Mouse (Mus musculus) heart, embryonic 16.5 days (tissue): ENCODE results near the gene Lrrk1. TPM values are rescaled to one million over a fixed set of nuclear protein-coding genes. Genes with fewer than 3 reads are reported as not detected.
A peak's percentile ranks its signal among the peaks of the same experiment; 100 is the strongest.
"Not testable (repeated sequence)": the region's sequence is repeated elsewhere in the genome, so short reads cannot be mapped to it uniquely, and the experiment has no call there.

Source experiments
- ATAC-seq: fragments of 200-750 bp; cut with Nextera tagmentation; replicated peaks from 2 replicates; pipeline ENCODE4 v1.8.0; 2017; ENCODE audit warnings: moderate number of reproducible peaks; ENCODE audit not compliant: insufficient read depth, low FRiP score; ENCODE audit errors: extremely low read depth
- H3K27ac ChIP-seq: fragments of 300-500 bp; sonication (generic); 2 replicates; pipeline ENCODE4 v1.5.1; 2014; ENCODE audit warnings: mild to moderate bottlenecking, low read length, control low read depth, moderate library complexity
- H3K27me3 ChIP-seq: fragments of 300-500 bp; sonication (generic); 2 replicates; pipeline ENCODE4 v1.6.1; 2014; ENCODE audit warnings: low read length, mixed read lengths; ENCODE audit not compliant: control insufficient read depth, insufficient read depth
- H3K36me3 ChIP-seq: fragments of 300-500 bp; sonication (generic); 2 replicates; pipeline ENCODE4 v1.6.1; 2014; ENCODE audit not compliant: control insufficient read depth, insufficient read depth
- H3K4me1 ChIP-seq: fragments of 300-500 bp; sonication (generic); 2 replicates; pipeline ENCODE4 v1.6.1; 2014; ENCODE audit warnings: low read length, mixed read lengths; ENCODE audit not compliant: control insufficient read depth, insufficient read depth
- H3K4me2 ChIP-seq: fragments of 300-500 bp; sonication (generic); 2 replicates; pipeline ENCODE4 v1.6.1; 2014; ENCODE audit warnings: low read depth, mild to moderate bottlenecking, control low read depth, low read length
- H3K4me3 ChIP-seq: fragments of 300-500 bp; sonication (generic); 2 replicates; pipeline ENCODE4 v1.5.1; 2014; ENCODE audit warnings: mild to moderate bottlenecking, control low read depth, low read length
- H3K9ac ChIP-seq: fragments of 300-500 bp; sonication (generic); 2 replicates; pipeline ENCODE4 v1.6.1; 2014; ENCODE audit warnings: low read length, control low read depth
- H3K9me3 ChIP-seq: fragments of 300-500 bp; sonication (generic); replicated peaks from 2 replicates; pipeline ENCODE4 v1.6.1; 2016; ENCODE audit warnings: low read length; ENCODE audit not compliant: control insufficient read depth
- whole genome bisulfite sequencing: fragments of 180-500 bp; shearing (Covaris S2); extraction: QIAGEN DNeasy Blood & Tissue Kit; methylation state at CpG from one replicate; pipeline ENCODE4 v1.1.7; 2014; 5-methylcytosine and 5-hydroxymethylcytosine counted together
- polyA plus RNA-seq: library from polyadenylated mRNA; unstranded; fragments of >200 nt; fragmentation: Nextera tagmentation; extraction: Ambion mirVana; gene quantifications from 2 replicates; pipeline ENCODE4 v1.2.1, GENCODE M21; 2015

The Lrrk1 gene
- polyA plus RNA-seq, 1 experiment from 2014 or later = 8.4 TPM

GRCm38 (mm10) chr7:66198416-66198815 lies 189.7 kb downstream of the Lrrk1 start:
- Histone ChIP-seq H3K27me3 (no peaks in the 10 kb centered on the region), H3K4me3 (no peak overlapping the region), H3K27ac (no peak overlapping the region), H3K9ac (no peak overlapping the region), H3K4me2 (no peak overlapping the region), H3K4me1 (peaks cover 55% of the 10 kb centered on the region), H3K36me3 (no peaks in the 10 kb centered on the region), H3K9me3 (no peaks in the 10 kb centered on the region)
- ATAC-seq = no peak
- WGBS = 81% methylated on average over 10 of the region's 10 CpGs

- peaks cover 55% of the 10 kb centered on the region for H3K4me1 ChIP-seq
- H3K9ac ChIP-seq = peak overlapping the region; percentile 57; the same call in 1 of the 2 replicates
- peak overlapping the region; percentile 24 for H3K4me2 ChIP-seq
- H3K27me3 ChIP-seq = no peaks in the 10 kb centered on the region
- WGBS = 17% methylated on average over 11 of the region's 11 CpGs
- no peaks in the 10 kb centered on the region for H3K36me3 ChIP-seq
- peak; percentile 83 for ATAC-seq
- H3K9me3 ChIP-seq = no peaks in the 10 kb centered on the region
- H3K27ac ChIP-seq = peak overlapping the region; percentile 95
- H3K4me3 ChIP-seq = no peak overlapping the region
Measured at GRCm38 (mm10) chr7:66196609-66197445, 191.3 kb downstream of the Lrrk1 start.

- no peak for ATAC-seq
- Histone ChIP-seq H3K4me2 (peak overlapping the region; percentile 24; the same call in 1 of the 2 replicates), H3K27ac (peak overlapping the region; percentile 95), H3K27me3 (no peaks in the 10 kb centered on the region), H3K9ac (no peak overlapping the region), H3K4me3 (no peak overlapping the region), H3K36me3 (no peaks in the 10 kb centered on the region), H3K4me1 (peaks cover 51% of the 10 kb centered on the region), H3K9me3 (no peaks in the 10 kb centered on the region)
- 38% methylated on average over 1 of the region's 1 CpGs for WGBS
Measured at GRCm38 (mm10) chr7:66195881-66196280, 192.3 kb downstream of the Lrrk1 start.

GRCm38 (mm10) chr7:66194511-66194910 lies 193.6 kb downstream of the Lrrk1 start:
- H3K27me3 ChIP-seq = no peaks in the 10 kb centered on the region
- WGBS = 68% methylated on average over 3 of the region's 3 CpGs
- no peak overlapping the region for H3K9ac ChIP-seq
- peaks cover 42% of the 10 kb centered on the region for H3K4me1 ChIP-seq
- H3K4me3 ChIP-seq = no peak overlapping the region
- H3K27ac ChIP-seq = 0 out of 2 replicates have a peak overlapping the region, but pooled peaks have one; percentile 95
- no peak for ATAC-seq
- no peak overlapping the region for H3K4me2 ChIP-seq
- no peaks in the 10 kb centered on the region for H3K9me3 ChIP-seq
- H3K36me3 ChIP-seq = no peaks in the 10 kb centered on the region

- WGBS = 90% methylated on average over 10 of the region's 10 CpGs
- H3K4me1 ChIP-seq = peaks cover 23% of the 10 kb centered on the region
- H3K36me3 ChIP-seq, H3K4me2 ChIP-seq, H3K27ac ChIP-seq, H3K9ac ChIP-seq, H3K27me3 ChIP-seq, ATAC-seq, H3K4me3 ChIP-seq, H3K9me3 ChIP-seq: not testable (repeated sequence)
Measured at GRCm38 (mm10) chr7:66190385-66190784, 197.8 kb downstream of the Lrrk1 start.

GRCm38 (mm10) chr7:66187581-66188231 lies 200.4 kb downstream of the Lrrk1 start:
- 31% methylated on average over 4 of the region's 4 CpGs for WGBS
- Histone ChIP-seq H3K36me3 (no peaks in the 10 kb centered on the region), H3K9ac (peak overlapping the region; percentile 43; the same call in 1 of the 2 replicates), H3K4me3 (no peak overlapping the region), H3K27ac (peak overlapping the region; percentile 69), H3K4me2 (no peak overlapping the region), H3K9me3 (no peaks in the 10 kb centered on the region), H3K27me3 (no peaks in the 10 kb centered on the region), H3K4me1 (peaks cover 15% of the 10 kb centered on the region)
- ATAC-seq = peak; percentile 55

GRCm38 (mm10) chr7:66185370-66185769 lies 202.8 kb downstream of the Lrrk1 start:
- Histone ChIP-seq H3K9ac (no peak overlapping the region), H3K9me3 (peaks cover 2% of the 10 kb centered on the region; the same call in 1 of the 2 replicates), H3K4me3 (no peak overlapping the region), H3K27ac (no peak overlapping the region), H3K4me2 (no peak overlapping the region), H3K27me3 (no peaks in the 10 kb centered on the region), H3K36me3 (no peaks in the 10 kb centered on the region), H3K4me1 (peaks cover 15% of the 10 kb centered on the region)
- 90% methylated on average over 5 of the region's 5 CpGs for WGBS
- ATAC-seq = no peak

GRCm38 (mm10) chr7:66184026-66184425 lies 204.1 kb downstream of the Lrrk1 start:
- Histone ChIP-seq H3K36me3 (no peaks in the 10 kb centered on the region), H3K9ac (no peak overlapping the region), H3K4me3 (no peak overlapping the region), H3K4me1 (peaks cover 20% of the 10 kb centered on the region), H3K4me2 (no peak overlapping the region), H3K27me3 (no peaks in the 10 kb centered on the region), H3K9me3 (peaks cover 2% of the 10 kb centered on the region; the same call in 1 of the 2 replicates), H3K27ac (no peak overlapping the region)
- WGBS = 72% methylated on average over 4 of the region's 4 CpGs
- no peak for ATAC-seq

- no peaks in the 10 kb centered on the region for H3K27me3 ChIP-seq
- no peak overlapping the region for H3K4me3 ChIP-seq
- peaks cover 21% of the 10 kb centered on the region for H3K4me1 ChIP-seq
- no peaks in the 10 kb centered on the region for H3K36me3 ChIP-seq
- H3K27ac ChIP-seq = no peak overlapping the region
- WGBS = 70% methylated on average over 8 of the region's 8 CpGs
- no peak overlapping the region for H3K4me2 ChIP-seq
- no peak for ATAC-seq
- H3K9me3 ChIP-seq = peaks cover 2% of the 10 kb centered on the region; the same call in 1 of the 2 replicates
- no peak overlapping the region for H3K9ac ChIP-seq
Measured at GRCm38 (mm10) chr7:66183404-66183803, 204.7 kb downstream of the Lrrk1 start.
